Mouse (Mus musculus) bone marrow, adult 2 months (tissue): ENCODE measurements around the gene Pcsk5.

ENCODE experiments used
- CTCF ChIP-seq: fragments of 200-500 bp; IDR thresholded peaks from 2 replicates; pipeline ENCODE4 v1.5.1; 2011; ENCODE audit warnings: low read length, control low read depth; ENCODE audit not compliant: control insufficient read depth, insufficient read depth
- POLR2A ChIP-seq: fragments of 200-500 bp; IDR thresholded peaks from 2 replicates; pipeline ENCODE4 v1.6.1; 2011; ENCODE audit warnings: low read depth, mild to moderate bottlenecking, control low read depth, low read length, borderline replicate concordance; ENCODE audit not compliant: control insufficient read depth

GRCm38 (mm10) chr19:17831376-17831775 is 6.1 kb downstream of the Pcsk5 start:
- TF ChIP-seq POLR2A: no peak
- no peak for TF ChIP-seq CTCF
